Mouse (Mus musculus) CH12.LX (cell line): Measurements from ENCODE around the gene P2ry12. TPM values are rescaled to one million over a fixed set of nuclear protein-coding genes. Genes with fewer than 3 reads are reported as not detected.

ENCODE experiments used
- DNase-seq: peaks from one replicate; pipeline ENCODE4 v3.0.0-alpha.2; 2013; ENCODE audit errors: extremely low read depth
- H3K27ac ChIP-seq: 2 replicates; pipeline ENCODE4 v1.5.1; 2012; ENCODE audit warnings: low read depth, mild to moderate bottlenecking, control low read depth, moderate library complexity; ENCODE audit not compliant: insufficient read depth
- H3K27me3 ChIP-seq: replicated peaks from 2 replicates; pipeline ENCODE3; 2012; ENCODE audit warnings: inconsistent platforms
- H3K36me3 ChIP-seq, 2 experiments: replicated peaks in 1 of 2; 2 replicates each; pipeline versions ENCODE3 to v1.6.1; 2012; ENCODE audit warnings: inconsistent platforms in 1 of 2, low read length in 1 of 2, mild to moderate bottlenecking in 1 of 2, mixed read lengths in 1 of 2, moderate library complexity in 1 of 2; ENCODE audit not compliant: control insufficient read depth in 1 of 2, insufficient read depth in 1 of 2
- H3K4me1 ChIP-seq, 2 experiments: 2 replicates each; pipeline ENCODE4 v1.6.1; 2012; ENCODE audit warnings: inconsistent platforms in 1 of 2, moderate library complexity in 1 of 2; ENCODE audit not compliant: insufficient read depth in 2 of 2, control insufficient read depth in 1 of 2
- H3K4me2 ChIP-seq: 2 replicates; pipeline ENCODE4 v1.6.1; 2012; ENCODE audit warnings: low read depth, mild to moderate bottlenecking, control low read depth; ENCODE audit not compliant: poor library complexity, insufficient read depth, severe bottlenecking
- H3K4me3 ChIP-seq, 3 experiments: fragments of 150-350 bp in 1 of 3; sonication (generic) in 1 of 3; replicated peaks in 1 of 3; 2 replicates each; pipeline versions ENCODE3 to v1.5.1; 2011 to 2012; ENCODE audit warnings: low read depth in 2 of 3, low read length in 2 of 3, mild to moderate bottlenecking in 2 of 3, moderate library complexity in 2 of 3, control low read depth in 1 of 3, improper control_type of control experiment in 1 of 3, inconsistent platforms in 1 of 3, mixed read lengths in 1 of 3; ENCODE audit not compliant: poor library complexity in 1 of 3
- H3K79me2 ChIP-seq: replicated peaks from 2 replicates; pipeline ENCODE4 v1.6.1; 2012; ENCODE audit warnings: mild to moderate bottlenecking, moderate library complexity; ENCODE audit not compliant: control insufficient read depth, poor library complexity, insufficient read depth, severe bottlenecking; ENCODE audit errors: extremely low read depth
- H3K9ac ChIP-seq: 2 replicates; pipeline ENCODE4 v1.6.1; 2012; ENCODE audit warnings: low read depth, mild to moderate bottlenecking, control low read depth, moderate library complexity; ENCODE audit not compliant: insufficient read depth
- H3K9me3 ChIP-seq: replicated peaks from 2 replicates; pipeline ENCODE3; 2012; ENCODE audit warnings: low read length, inconsistent platforms, mixed read lengths
- CHD1 ChIP-seq: IDR thresholded peaks from 2 replicates; pipeline ENCODE4 v1.6.1; 2012; ENCODE audit warnings: low read depth, low read length, improper control_type of control experiment, inconsistent platforms
- CHD2 ChIP-seq: IDR thresholded peaks from 2 replicates; pipeline ENCODE4 v1.6.1; 2011; ENCODE audit warnings: low read length, improper control_type of control experiment
- HCFC1 ChIP-seq: IDR thresholded peaks from 2 replicates; pipeline ENCODE4 v1.6.1; 2012; ENCODE audit warnings: low read depth, mild to moderate bottlenecking, inconsistent platforms, low read length, improper control_type of control experiment
- JUND ChIP-seq: conservative IDR thresholded peaks from 2 replicates; pipeline ENCODE4 v1.6.1; 2011; ENCODE audit warnings: low read depth, low read length, improper control_type of control experiment
- MAFK ChIP-seq: IDR thresholded peaks from 2 replicates; pipeline ENCODE4 v1.6.1; 2011; ENCODE audit warnings: low read length, improper control_type of control experiment; ENCODE audit not compliant: insufficient replicate concordance
- MAZ ChIP-seq: IDR thresholded peaks from 2 replicates; pipeline ENCODE4 v1.6.1; 2012; ENCODE audit warnings: low read depth, mild to moderate bottlenecking, inconsistent platforms, low read length, improper control_type of control experiment, moderate library complexity
- MEF2A ChIP-seq: IDR thresholded peaks from 2 replicates; pipeline ENCODE4 v1.6.1; 2014; ENCODE audit warnings: low read depth, mild to moderate bottlenecking, inconsistent platforms, low read length, improper control_type of control experiment, borderline replicate concordance
- NRF1 ChIP-seq: IDR thresholded peaks from 2 replicates; pipeline ENCODE4 v1.6.1; 2014; ENCODE audit warnings: low read depth, mild to moderate bottlenecking, inconsistent platforms, low read length, improper control_type of control experiment, moderate library complexity
- PAX5 ChIP-seq: IDR thresholded peaks from 2 replicates; pipeline ENCODE4 v1.6.1; 2012; ENCODE audit warnings: low read length, inconsistent platforms, mixed read lengths
- POLR2A ChIP-seq: IDR thresholded peaks from 2 replicates; pipeline ENCODE4 v1.6.1; 2011; ENCODE audit warnings: low read depth, mild to moderate bottlenecking, improper control_type of control experiment, low read length
- RAD21 ChIP-seq: IDR thresholded peaks from 2 replicates; pipeline ENCODE4 v1.6.1; 2011; ENCODE audit warnings: low read depth, mild to moderate bottlenecking, low read length, improper control_type of control experiment, moderate library complexity
- RCOR1 ChIP-seq: conservative IDR thresholded peaks from 2 replicates; pipeline ENCODE4 v1.6.1; 2012; ENCODE audit warnings: low read depth, mild to moderate bottlenecking, inconsistent platforms, low read length, improper control_type of control experiment
- SMC3 ChIP-seq: IDR thresholded peaks from 2 replicates; pipeline ENCODE4 v1.6.1; 2011; ENCODE audit warnings: low read depth, low read length, improper control_type of control experiment
- TBP ChIP-seq: conservative IDR thresholded peaks from 2 replicates; pipeline ENCODE4 v1.6.1; 2011; ENCODE audit warnings: low read depth, low read length, improper control_type of control experiment
- TCF12 ChIP-seq: IDR thresholded peaks from 2 replicates; pipeline ENCODE4 v1.6.1; 2014; ENCODE audit warnings: low read depth, mild to moderate bottlenecking, inconsistent platforms, low read length, improper control_type of control experiment
- UBTF ChIP-seq: IDR thresholded peaks from 2 replicates; pipeline ENCODE4 v1.6.1; 2012; ENCODE audit warnings: low read depth, mild to moderate bottlenecking, inconsistent platforms, low read length, improper control_type of control experiment, moderate library complexity
- USF1 ChIP-seq: IDR thresholded peaks from 2 replicates; pipeline ENCODE4 v1.6.1; 2014; ENCODE audit warnings: low read depth, mild to moderate bottlenecking, inconsistent platforms, low read length, improper control_type of control experiment
- ZC3H11A ChIP-seq: IDR thresholded peaks from 2 replicates; pipeline ENCODE4 v1.6.1; 2012; ENCODE audit warnings: low read depth, mild to moderate bottlenecking, inconsistent platforms, low read length, improper control_type of control experiment
- ZKSCAN1 ChIP-seq: IDR thresholded peaks from 2 replicates; pipeline ENCODE4 v1.6.1; 2012; ENCODE audit warnings: low read depth, inconsistent platforms, low read length, improper control_type of control experiment, borderline replicate concordance
- ZMIZ1 ChIP-seq: IDR thresholded peaks from 2 replicates; pipeline ENCODE4 v1.6.1; 2012; ENCODE audit warnings: low read depth, mild to moderate bottlenecking, inconsistent platforms, low read length, improper control_type of control experiment
- ZNF384 ChIP-seq: IDR thresholded peaks from 2 replicates; pipeline ENCODE4 v1.6.1; 2012; ENCODE audit warnings: low read depth, low read length, improper control_type of control experiment, inconsistent platforms
- dilution Hi-C: fragments of 300-500 bp; cut with MboI; formaldehyde crosslinking; loops from 2 replicates; pipeline ENCODE4 v1.14.3; 2020; ENCODE audit warnings: low sequenced_read_pairs; ENCODE audit not compliant: extremely low pct_unique_long_range_greater_than_20kb, extremely low pct_ligation_motif_present
- in situ Hi-C: fragments of 300-500 bp; cut with MboI; formaldehyde crosslinking; loops from 3 replicates; pipeline ENCODE4 v1.14.3; 2019; ENCODE audit warnings: low sequenced_read_pairs, low pct_ligation_motif_present, low pct_unique_long_range_greater_than_20kb, mixed read lengths
- polyA plus RNA-seq: library from polyadenylated mRNA; unstranded; fragments of >175 nt; gene quantifications from 2 replicates; pipeline ENCODE4 v1.2.1, GENCODE M21; 2012; ENCODE audit warnings: low read depth; ENCODE audit not compliant: insufficient read length
- total RNA-seq, 2 experiments: library from RNA; depleted of rRNA; stranded (reverse); fragments of 300-350 nt in 1 of 2; fragments of >200 nt in 1 of 2; gene quantifications; 2 replicates each; pipeline ENCODE4 v1.2.3; 2012 to 2014

P2ry12 gene
- total and polyA plus RNA-seq, 3 experiments: 0.30 to 0.97 (median 0.33) TPM

- H3K9ac ChIP-seq: no peak overlapping the region
- no peak overlapping the region for H3K27ac ChIP-seq
- no peaks in the 10 kb centered on the region for H3K9me3 ChIP-seq
- no peaks in the 10 kb centered on the region for H3K27me3 ChIP-seq
- in situ Hi-C loops: loop anchor here (10.0 kb wide), 1 partner anchor 139 kb away; no protein-coding TSS in a partner anchor
- no peak overlapping the region for H3K4me2 ChIP-seq
- no peaks in the 10 kb centered on the region for H3K36me3 ChIP-seq
- no peaks in the 10 kb centered on the region for H3K79me2 ChIP-seq
- peaks cover 0 to 6% of the 10 kb centered on the region in 2 experiments; a peak in 1 of 4 replicates for H3K4me1 ChIP-seq
- dilution Hi-C loops: no loop called here
- DNase-seq: no peak
- no peak for TF ChIP-seq NRF1
- TF ChIP-seq CHD2: no peak
- no peak for TF ChIP-seq RCOR1
- TF ChIP-seq ZC3H11A: no peak
- no peak for TF ChIP-seq ZKSCAN1
- TF ChIP-seq TCF12: no peak
- TF ChIP-seq POLR2A: no peak
- TF ChIP-seq ZMIZ1: no peak
- no peak for TF ChIP-seq PAX5
- TF ChIP-seq SMC3: no peak
- no peak for TF ChIP-seq HCFC1
- no peak for TF ChIP-seq MEF2A
- TF ChIP-seq UBTF: no peak
- H3K4me3 ChIP-seq: no peak overlapping the region
Observed at GRCm38 (mm10) chr3:59185662-59186061, 77.0 kb downstream of the P2ry12 start.

- in situ Hi-C loops (loop anchor here (10.0 kb wide), 1 partner anchor 143 kb away; no protein-coding TSS in a partner anchor), dilution Hi-C loops (no loop called here)
- Histone ChIP-seq H3K36me3 (no peaks in the 10 kb centered on the region), H3K4me2 (no peak overlapping the region), H3K27me3 (no peaks in the 10 kb centered on the region), H3K4me1 (peaks cover 0 to 6% of the 10 kb centered on the region in 2 experiments; a peak in 1 of 4 replicates), H3K27ac (no peak overlapping the region), H3K9ac (no peak overlapping the region), H3K79me2 (no peaks in the 10 kb centered on the region), H3K9me3 (no peaks in the 10 kb centered on the region), H3K4me3 (no peak overlapping the region)
- no peak for TF ChIP-seq ZNF384
- TF ChIP-seq CHD1: no peak
- TF ChIP-seq USF1: no peak
- no peak for TF ChIP-seq MAFK
- no peak for TF ChIP-seq TBP
- no peak for TF ChIP-seq HCFC1
- no peak for TF ChIP-seq MAZ
- no peak for TF ChIP-seq TCF12
- TF ChIP-seq RAD21: no peak
- TF ChIP-seq JUND: no peak
- TF ChIP-seq MEF2A: no peak
- DNase-seq: no peak
Observed at GRCm38 (mm10) chr3:59182129-59182528, 80.5 kb downstream of the P2ry12 start.
